ENCODE assay signal across 17 mouse cellular contexts in the genomic region with DNA sequence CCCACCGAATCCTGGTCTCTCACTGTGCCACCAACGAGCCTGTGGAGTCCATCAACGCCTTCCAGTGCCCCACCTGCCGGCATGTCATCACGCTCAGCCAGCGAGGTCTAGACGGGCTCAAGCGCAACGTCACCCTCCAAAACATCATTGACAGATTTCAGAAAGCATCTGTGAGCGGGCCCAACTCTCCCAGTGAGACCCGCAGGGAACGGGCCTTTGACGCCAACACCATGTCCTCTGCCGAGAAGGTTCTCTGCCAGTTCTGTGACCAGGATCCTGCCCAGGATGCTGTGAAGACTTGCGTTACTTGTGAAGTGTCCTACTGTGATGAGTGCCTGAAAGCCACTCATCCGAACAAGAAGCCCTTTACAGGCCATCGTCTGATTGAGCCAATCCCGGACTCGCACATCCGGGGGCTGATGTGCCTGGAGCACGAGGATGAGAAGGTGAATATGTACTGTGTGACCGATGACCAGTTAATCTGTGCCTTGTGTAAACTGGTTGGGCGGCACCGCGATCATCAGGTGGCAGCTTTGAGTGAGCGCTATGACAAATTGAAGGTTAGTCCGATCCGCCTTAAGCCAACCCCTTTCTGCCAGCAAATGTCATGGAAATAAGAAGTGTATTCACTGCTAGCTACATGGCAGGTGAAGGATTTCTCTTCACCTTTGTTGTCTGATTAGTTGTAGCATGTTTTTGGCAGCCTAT.
DNase-seq lines count a peak whose midpoint lies in the region; ATAC-seq and TF ChIP-seq lines count a peak whose summit lies in the region.
"Had no signal": no experiment of that assay in that cellular context is flagged by ENCODE, and none has a peak within 500 bp of the region (broad histone marks: within the 10 kb centered on the region; RNA-seq: fewer than 3 reads in every experiment).

No protein-coding gene starts in this region.

- H3K9ac ChIP-seq in ES-Bruce4 (ENCODE audit: low read depth, poor library complexity, severe bottlenecking): no peak overlapping the region
- no peak overlapping the region for H3K9ac ChIP-seq in embryonic facial prominence, embryonic 14.5 days (ENCODE audit: low read depth, low read length)
- no peak overlapping the region for H3K9ac ChIP-seq in kidney, embryonic 15.5 days
- H3K9ac ChIP-seq: hindbrain, embryonic 14.5 days; lung, embryonic 15.5 days; neural tube, embryonic 13.5 days had no signal

- H3K9me3 ChIP-seq in ES-Bruce4 (replicated peaks; ENCODE audit: control insufficient read depth, insufficient read depth, low read length, poor library complexity, severe bottlenecking): no peaks in the 10 kb centered on the region
- H3K9me3 ChIP-seq in embryonic facial prominence, embryonic 14.5 days (ENCODE audit: control insufficient read depth, low read length): no peaks in the 10 kb centered on the region
- H3K9me3 ChIP-seq in kidney, embryonic 15.5 days (replicated peaks): no peaks in the 10 kb centered on the region
- H3K9me3 ChIP-seq: G1E; lung, embryonic 15.5 days; neural tube, embryonic 13.5 days had no signal

- WGBS in embryonic facial prominence, embryonic 14.5 days: 78% methylated on average over 28 of the region's 28 CpGs
- 85% methylated on average over 28 of the region's 28 CpGs for WGBS in kidney, embryonic 15.5 days

- peak; percentile 3 to 40 for DNase-seq in cerebellum, postnatal 14 days
- DNase-seq in cerebellum, postnatal 4 days (ENCODE audit: low spot score in 2 of 2): no peak
- peak; percentile 19 for DNase-seq in left cerebral cortex, postnatal 4 days
- DNase-seq in left cerebral cortex, postnatal 25 days (ENCODE audit: low spot score in 2 of 2): no peak
- DNase-seq in embryonic facial prominence, embryonic 14.5 days (ENCODE audit: low spot score): no peak
- no peak for DNase-seq in adrenal gland, postnatal 25 days
- DNase-seq: adrenal gland, adult 8-10 months; B cell, adult 2 months; embryo, embryonic 11 days; heart, adult 18-20 months; kidney, adult 18-20 months had no signal

- no peak for TF ChIP-seq EP300 in ES-Bruce4 (IDR thresholded peaks at IDR 0.05; ENCODE audit: insufficient read depth, low read depth, low read length)

- H3K4me2 ChIP-seq in embryonic facial prominence, embryonic 14.5 days (ENCODE audit: low read depth, low read length): no peak overlapping the region
- no peak overlapping the region for H3K4me2 ChIP-seq in kidney, embryonic 15.5 days
- H3K4me2 ChIP-seq: hindbrain, embryonic 14.5 days; lung, embryonic 15.5 days; neural tube, embryonic 13.5 days had no signal

- peak; percentile 41 for ATAC-seq in embryonic facial prominence, embryonic 14.5 days (ENCODE audit: low read depth)
- ATAC-seq in kidney, embryonic 15.5 days (replicated peaks; ENCODE audit: low FRiP score): no peak

- no peaks in the 10 kb centered on the region for H3K4me1 ChIP-seq in ES-Bruce4 (ENCODE audit: control insufficient read depth, insufficient read depth, low read length)
- H3K4me1 ChIP-seq in embryonic facial prominence, embryonic 14.5 days (ENCODE audit: control insufficient read depth, insufficient read depth, low read length): no peaks in the 10 kb centered on the region
- H3K4me1 ChIP-seq in kidney, embryonic 15.5 days: no peaks in the 10 kb centered on the region
- H3K4me1 ChIP-seq: lung, embryonic 15.5 days had no signal

- H3K4me3 ChIP-seq in ES-Bruce4 (ENCODE audit: low read depth, low read length): peak overlapping the region; percentile 45
- no peak overlapping the region for H3K4me3 ChIP-seq in embryonic facial prominence, embryonic 14.5 days (ENCODE audit: low read depth, low read length)
- H3K4me3 ChIP-seq in kidney, embryonic 15.5 days (replicated peaks): no peak overlapping the region
- H3K4me3 ChIP-seq: lung, embryonic 15.5 days; neural tube, embryonic 13.5 days had no signal

- H3K27ac ChIP-seq in ES-Bruce4 (ENCODE audit: insufficient read depth, low read length): no peak overlapping the region
- H3K27ac ChIP-seq in embryonic facial prominence, embryonic 14.5 days (replicated peaks; ENCODE audit: low read depth, low read length): no peak overlapping the region
- no peak overlapping the region for H3K27ac ChIP-seq in kidney, embryonic 15.5 days
- H3K27ac ChIP-seq: hindbrain, embryonic 14.5 days; lung, embryonic 15.5 days; neural tube, embryonic 13.5 days had no signal

- no peak for TF ChIP-seq POLR2A in ES-Bruce4 (IDR thresholded peaks at IDR 0.05; ENCODE audit: insufficient read depth, low read length)

- H3K27me3 ChIP-seq in ES-Bruce4 (ENCODE audit: control insufficient read depth, insufficient read depth, low read length, poor library complexity, severe bottlenecking): no peaks in the 10 kb centered on the region
- H3K27me3 ChIP-seq in embryonic facial prominence, embryonic 14.5 days (replicated peaks; ENCODE audit: control insufficient read depth, insufficient read depth, low read length): peaks cover 5% of the 10 kb centered on the region; the same call in 1 of the 2 replicates
- H3K27me3 ChIP-seq in kidney, embryonic 15.5 days: peaks cover 25% of the 10 kb centered on the region

- intact Hi-C loops in left cerebral cortex, postnatal 4 days (cut with DNase I): loop anchor here (2.0 kb wide), 1 partner anchor 20 kb away; no protein-coding TSS in a partner anchor
- intact Hi-C loops in left cerebral cortex, postnatal 25 days (cut with DNase I): no loop called here

- no peak for TF ChIP-seq CTCF in ES-Bruce4 (IDR thresholded peaks at IDR 0.05; ENCODE audit: low read depth, low read length)

- H3K36me3 ChIP-seq in ES-Bruce4 (ENCODE audit: control insufficient read depth, insufficient read depth, low read length, poor library complexity, severe bottlenecking): no peaks in the 10 kb centered on the region
- no peaks in the 10 kb centered on the region for H3K36me3 ChIP-seq in embryonic facial prominence, embryonic 14.5 days (ENCODE audit: control insufficient read depth, insufficient read depth, low read length)
- H3K36me3 ChIP-seq in kidney, embryonic 15.5 days: 0 out of 2 replicates have a peak, but pooled peaks cover 7% of the 10 kb centered on the region
- H3K36me3 ChIP-seq: G1E; lung, embryonic 15.5 days; neural tube, embryonic 13.5 days had no signal

Comparison
In these comparisons a context has a peak if more than half of its experiments do, and no peak if none do; other contexts are left out.
1. DNase-seq: peak in cerebellum, postnatal 14 days (2 of 2) and left cerebral cortex, postnatal 4 days (single experiment); none in cerebellum, postnatal 4 days (0 of 2), left cerebral cortex, postnatal 25 days (0 of 2), embryonic facial prominence, embryonic 14.5 days (single experiment) and adrenal gland, postnatal 25 days (single experiment).